Mouse (Mus musculus) gastrocnemius, postnatal 36 days (tissue): Measurements from ENCODE around the gene Fgd6. TPM values are rescaled to one million over a fixed set of nuclear protein-coding genes. Genes with fewer than 3 reads are reported as not detected.

Source experiments
- DNase-seq, 2 experiments: peaks; one replicate each; pipeline ENCODE4 v3.0.0; 2022
- intact Hi-C: fragments of 180-260 bp; cut with DNase I; formaldehyde crosslinking; loops from one replicate; pipeline ENCODE4 v1.15.1; 2025
- total RNA-seq, 2 experiments: library from RNA; stranded (reverse); gene quantifications; 2 replicates each; pipeline ENCODE4 v1.2.3; 2021

The Fgd6 gene
- total RNA-seq, 2 experiments from 2014 or later, result 1.5 to 2.2 TPM

DNA sequence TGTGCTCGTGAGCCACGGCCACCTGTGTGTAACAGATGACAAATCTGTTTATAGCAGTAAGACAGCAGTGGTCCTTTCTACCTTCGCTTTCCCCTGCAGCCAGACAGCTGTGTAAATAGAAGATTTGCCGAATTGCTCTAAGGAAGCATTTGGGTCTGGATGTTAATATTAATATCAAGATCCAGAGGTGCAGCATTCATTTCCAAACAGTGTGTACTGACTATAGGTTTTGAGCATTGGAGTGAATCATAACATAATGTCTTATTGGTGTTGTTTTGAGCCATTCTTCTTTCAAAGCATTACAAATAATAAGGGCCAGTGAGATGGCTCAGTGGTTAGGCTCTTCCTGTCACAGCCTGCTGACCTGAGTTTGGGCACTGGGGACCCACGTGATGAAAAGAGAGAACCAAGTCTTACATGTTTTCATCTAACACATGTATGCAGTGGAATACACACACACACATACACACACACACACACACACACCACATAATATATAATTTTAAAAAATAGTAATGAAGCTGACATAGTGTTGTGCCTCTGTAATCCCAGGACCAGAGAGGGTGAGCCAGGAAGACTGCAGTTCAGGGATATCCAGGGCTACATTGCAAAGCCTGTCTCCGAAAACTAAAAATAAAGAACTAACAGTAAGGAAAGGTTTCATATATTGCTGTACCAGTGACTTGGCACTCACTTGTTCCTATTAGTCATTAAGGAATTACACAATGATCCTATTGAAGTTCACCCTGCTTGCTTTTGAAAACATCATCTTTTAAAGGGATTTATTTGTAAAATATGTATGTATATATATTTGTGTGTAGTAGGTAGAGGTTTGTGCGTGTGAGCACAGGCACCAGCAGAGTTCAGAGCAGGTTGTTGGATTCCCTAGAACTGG lies 2.8 kb downstream of the Fgd6 start:
- no peak for DNase-seq
- intact Hi-C loops, result no loop called here

DNA sequence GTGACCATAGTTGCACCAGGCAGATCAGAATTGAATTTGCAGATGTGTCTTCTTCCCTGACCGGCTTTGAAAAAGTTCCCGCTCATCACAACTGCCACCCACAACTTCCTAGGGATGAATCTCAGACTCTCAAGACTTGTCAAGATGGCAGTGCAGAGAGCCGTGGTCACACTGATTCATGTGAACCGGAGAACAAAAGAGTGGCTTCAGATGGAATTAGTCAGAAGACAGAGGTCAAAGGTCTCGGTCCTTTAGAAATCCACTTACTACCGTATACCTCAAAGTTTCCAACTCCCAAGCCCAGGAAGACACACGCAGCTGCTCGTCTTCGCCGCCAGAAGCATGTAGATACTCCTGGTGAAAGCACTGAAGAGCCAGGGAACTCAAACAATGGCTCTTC lies 8.1 kb downstream of the Fgd6 start:
- no peak for DNase-seq
- intact Hi-C loops, result no loop called here

DNA sequence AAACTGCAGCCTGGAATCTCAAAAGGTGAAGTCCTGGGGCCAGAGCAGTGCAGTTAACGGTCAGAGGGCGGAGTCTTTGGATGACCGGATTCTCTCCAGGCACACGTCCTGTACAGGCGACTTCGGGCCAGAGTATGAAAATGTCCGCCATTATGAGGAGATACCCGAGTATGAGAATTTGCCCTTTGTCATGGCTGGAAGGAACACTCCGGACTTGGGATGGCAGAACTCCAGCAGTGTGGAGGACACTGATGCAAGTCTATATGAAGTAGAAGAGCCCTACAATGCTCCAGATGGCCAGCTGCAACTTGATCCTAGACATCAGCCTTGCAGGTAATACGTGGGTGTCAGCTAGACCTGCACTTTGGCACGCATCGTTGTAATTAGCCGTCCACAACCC lies 9.5 kb downstream of the Fgd6 start:
- no peak for DNase-seq
- intact Hi-C loops, result no loop called here

DNA sequence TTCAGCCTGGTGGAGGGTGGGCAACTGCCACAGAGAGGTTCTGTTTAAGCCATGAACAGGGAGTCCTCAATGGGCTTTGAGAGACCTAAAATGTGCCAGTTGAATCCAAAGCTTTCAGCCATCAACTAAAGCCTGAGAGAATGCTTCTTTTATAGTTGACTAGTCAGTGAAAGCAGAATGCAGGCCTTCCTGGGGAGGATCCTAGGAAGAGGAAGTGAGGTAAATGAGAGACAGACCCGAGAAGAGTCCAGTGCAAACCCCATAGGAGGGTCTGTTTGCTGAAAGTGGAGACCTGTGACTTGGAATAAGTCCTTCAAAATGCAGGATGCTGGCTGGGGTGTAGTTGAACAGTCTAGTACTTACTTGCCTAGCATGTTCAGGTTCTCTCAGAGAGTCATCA lies 11.2 kb downstream of the Fgd6 start:
- intact Hi-C loops, result no loop called here
- DNase-seq, result no peak

DNA sequence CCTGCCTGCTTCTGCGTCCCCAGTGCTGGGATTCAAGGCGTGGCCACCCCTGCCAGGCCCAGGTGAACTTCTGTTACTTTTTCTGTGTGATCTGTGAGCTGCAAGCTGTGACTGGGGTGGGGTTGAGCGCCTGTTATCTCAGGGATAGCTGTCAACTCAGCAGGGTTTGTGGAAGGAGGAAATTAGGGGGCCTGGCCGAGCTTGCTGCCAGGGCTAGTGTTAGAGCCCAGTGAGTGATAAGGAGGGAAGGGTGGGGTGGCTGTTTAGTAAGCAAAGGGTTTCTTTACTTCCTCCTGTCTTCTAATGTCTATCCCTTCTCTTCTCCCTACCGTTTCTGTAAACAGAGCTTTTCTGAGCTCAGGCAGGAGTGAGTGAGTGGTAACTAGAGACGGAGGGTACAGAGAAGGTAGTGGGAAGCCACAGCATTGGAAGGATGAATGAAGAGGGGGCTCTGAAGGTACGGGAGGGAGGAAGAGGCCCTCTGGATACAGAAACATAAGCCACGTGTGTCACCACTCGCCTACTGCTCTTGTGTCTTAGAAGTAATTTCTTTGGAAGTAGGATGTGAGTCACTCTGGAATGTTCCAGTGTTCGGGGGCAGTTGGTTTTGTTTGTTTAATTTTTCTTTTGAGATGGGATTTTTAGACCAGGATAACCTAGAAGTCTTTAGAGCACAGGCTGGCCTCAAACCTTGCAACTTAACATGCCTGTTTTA lies 12.2 kb downstream of the Fgd6 start:
- intact Hi-C loops, result no loop called here
- no peak for DNase-seq

DNA sequence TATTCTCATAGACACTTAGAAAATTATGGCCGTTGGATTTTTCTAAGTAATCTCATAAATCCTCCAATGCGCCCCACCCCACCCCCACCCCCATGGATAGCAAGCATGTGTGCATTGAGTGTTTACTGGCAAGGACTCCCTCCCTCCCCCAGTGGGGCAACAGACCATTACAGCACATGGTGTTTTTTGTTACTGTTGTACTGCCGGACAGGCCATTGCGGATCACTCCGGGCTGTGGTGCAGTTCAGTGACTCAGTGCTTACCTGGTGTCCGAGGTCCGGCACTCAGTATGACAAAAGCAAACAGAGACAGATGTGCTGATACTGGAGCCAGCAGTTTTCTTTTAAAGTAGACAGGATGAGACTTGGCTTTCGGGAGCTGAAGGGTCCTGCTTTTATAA lies 13.3 kb downstream of the Fgd6 start:
- intact Hi-C loops, result no loop called here
- DNase-seq, result no peak

DNA sequence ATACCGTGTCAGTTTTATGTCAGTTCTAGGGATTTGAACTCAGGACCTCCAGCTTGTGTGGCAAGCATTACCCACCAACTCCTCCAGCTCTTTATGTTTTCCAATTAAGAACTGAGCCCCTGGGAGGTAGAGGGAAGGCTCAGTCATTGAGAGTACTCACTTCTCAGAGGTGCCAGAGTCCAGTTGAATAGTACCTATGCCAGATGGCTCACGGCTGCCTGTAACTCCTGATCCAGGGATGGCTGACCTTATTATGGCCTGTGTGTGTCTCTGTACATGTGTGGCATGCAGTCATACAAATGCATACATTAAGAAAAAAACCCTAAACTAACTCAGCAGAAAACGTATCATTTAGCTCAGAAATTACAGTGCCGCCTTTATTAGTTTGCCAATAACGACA lies 14.9 kb downstream of the Fgd6 start:
- intact Hi-C loops, result no loop called here

DNA sequence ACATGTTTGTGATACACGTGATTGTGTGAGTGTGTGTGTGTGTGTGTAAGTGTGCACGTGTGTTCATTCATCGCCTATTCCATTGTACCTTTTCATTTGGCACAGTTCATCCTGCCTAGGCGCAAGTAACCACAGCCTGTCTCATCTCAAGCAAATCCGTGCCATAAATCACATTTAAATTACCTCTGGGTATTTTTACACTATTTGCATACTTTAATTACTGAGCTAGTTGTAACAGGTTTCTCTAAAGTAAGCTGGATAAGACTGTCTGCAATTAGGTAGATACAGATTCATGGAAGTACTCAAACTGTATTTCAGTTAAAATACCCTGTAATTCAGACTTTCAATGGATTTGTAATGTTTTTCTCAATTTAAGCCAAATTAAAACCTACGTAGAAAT lies 20.7 kb downstream of the Fgd6 start:
- intact Hi-C loops, result no loop called here
- no peak for DNase-seq

More for the DNA sequence above, 14.9 kb downstream of the Fgd6 start:
- no peak for DNase-seq

DNA sequence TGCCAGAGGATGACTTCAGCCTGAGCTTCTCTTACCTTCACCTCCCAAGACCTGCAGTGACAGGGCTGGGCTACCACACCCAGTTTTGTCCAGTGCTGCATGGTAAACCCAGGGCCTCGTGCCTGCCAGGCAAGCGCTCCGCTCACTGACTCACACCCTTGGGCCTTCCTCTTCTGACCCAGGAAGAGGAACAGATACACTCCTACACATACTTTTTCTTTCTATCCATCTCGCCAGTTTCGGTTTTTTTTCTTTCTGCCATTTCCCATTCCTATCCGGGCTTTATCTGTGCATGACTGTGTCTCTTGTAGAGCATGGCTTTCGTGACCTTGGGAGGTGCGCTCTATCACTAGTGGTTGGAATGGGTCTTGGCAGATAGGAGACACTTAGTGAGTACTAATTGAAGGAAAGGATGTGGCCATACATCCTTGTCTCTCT lies 23.8 kb downstream of the Fgd6 start:
- no peak for DNase-seq
- intact Hi-C loops, result no loop called here

DNA sequence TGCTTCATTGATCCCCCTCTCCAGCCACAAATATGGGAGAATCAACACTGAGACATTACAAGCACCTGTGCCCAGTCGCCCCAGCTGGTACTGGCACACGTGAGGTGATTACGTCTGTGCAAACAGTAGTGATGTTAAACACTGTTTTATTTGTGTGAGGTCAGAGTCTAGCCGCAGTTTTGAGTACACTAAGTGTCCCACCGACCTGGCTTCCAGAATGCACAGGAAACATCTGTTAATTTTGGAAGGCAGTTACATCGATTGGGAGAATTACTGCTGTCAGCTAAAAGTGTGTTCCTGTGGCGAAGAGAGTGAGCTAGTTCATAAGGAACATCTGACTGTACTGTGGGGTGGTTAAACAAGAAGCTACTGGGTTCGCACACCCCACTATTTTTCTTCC lies 24.4 kb downstream of the Fgd6 start:
- no peak for DNase-seq
- intact Hi-C loops, result no loop called here

DNA sequence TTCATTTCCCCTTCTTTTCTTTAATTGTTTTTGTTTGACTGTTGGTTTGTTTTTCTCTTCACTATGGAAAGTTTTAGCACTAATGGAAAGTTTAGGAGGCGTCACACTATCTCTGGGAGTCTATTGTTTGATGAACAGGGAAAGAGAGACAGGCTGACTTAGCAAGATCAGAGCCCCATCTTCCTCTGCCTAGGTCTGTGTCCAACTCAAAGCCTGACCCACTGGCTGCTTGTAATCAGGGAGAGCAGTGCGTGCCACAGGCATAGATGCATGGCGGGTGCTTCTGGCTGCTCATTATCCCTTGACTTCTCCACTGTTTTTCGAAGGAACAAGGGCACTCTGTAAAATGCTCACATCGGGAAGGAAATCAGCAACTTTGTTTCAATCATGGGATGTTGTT lies 26.6 kb downstream of the Fgd6 start:
- no peak for DNase-seq
- intact Hi-C loops, result no loop called here

DNA sequence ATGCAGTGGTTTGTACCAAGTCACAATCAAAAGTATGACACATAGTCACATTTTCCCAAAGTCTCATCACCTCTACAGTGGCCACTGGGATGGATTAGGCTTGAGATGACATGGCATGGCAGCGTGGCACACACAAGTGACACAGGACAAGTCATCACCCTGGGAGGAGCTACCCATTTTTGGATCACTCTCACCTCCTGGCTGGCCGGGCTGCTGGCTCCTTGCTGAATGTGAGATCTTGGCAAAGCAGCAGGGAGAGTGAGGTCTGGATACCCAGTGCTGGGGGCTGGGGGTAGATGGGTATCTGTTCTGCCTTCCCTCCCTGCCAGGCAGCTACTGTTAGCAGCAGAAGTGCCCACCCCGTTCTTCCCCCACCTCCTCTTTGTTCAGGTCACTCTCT lies 31.1 kb downstream of the Fgd6 start:
- no peak for DNase-seq
- intact Hi-C loops, result no loop called here

DNA sequence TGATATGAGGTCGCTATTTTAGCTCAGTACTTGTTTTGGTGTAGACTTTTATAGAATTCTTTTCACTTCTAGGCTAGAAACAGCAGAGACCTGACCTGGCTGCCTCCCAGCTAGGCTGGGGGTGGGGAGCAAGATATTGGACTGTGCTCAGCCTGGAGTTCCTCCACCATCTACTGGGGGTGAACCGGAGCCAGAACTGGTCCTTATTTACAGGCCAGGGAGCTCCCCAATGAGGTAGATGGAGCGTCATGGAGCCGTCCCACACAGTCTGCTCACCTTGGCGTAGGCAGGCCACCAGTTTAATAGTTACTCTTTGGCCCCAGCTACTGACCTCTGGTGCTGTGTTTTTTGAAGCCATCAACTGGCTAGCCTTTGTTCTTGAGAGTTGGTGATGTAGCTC lies 32.9 kb downstream of the Fgd6 start:
- intact Hi-C loops, result no loop called here
- no peak for DNase-seq

DNA sequence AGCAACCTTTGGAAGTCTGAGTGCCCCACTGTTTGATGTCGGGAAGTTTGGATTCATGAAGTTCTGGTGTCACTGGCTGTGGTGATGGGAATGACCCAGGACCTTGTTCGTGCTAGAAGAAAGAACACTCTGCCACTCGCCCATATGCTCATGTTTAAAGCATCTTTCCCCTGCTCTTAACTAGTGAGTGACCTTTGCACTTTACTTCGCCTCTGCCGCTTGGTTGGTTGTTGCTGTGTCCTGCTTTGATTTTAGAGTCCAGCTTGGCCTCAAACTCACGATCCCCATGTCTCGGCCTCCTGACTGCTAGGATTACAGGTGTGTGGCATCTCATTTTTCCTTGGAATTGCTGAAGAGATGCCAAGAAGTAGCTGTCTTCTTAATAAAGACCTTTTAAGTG lies 35.8 kb downstream of the Fgd6 start:
- intact Hi-C loops, result no loop called here

DNA sequence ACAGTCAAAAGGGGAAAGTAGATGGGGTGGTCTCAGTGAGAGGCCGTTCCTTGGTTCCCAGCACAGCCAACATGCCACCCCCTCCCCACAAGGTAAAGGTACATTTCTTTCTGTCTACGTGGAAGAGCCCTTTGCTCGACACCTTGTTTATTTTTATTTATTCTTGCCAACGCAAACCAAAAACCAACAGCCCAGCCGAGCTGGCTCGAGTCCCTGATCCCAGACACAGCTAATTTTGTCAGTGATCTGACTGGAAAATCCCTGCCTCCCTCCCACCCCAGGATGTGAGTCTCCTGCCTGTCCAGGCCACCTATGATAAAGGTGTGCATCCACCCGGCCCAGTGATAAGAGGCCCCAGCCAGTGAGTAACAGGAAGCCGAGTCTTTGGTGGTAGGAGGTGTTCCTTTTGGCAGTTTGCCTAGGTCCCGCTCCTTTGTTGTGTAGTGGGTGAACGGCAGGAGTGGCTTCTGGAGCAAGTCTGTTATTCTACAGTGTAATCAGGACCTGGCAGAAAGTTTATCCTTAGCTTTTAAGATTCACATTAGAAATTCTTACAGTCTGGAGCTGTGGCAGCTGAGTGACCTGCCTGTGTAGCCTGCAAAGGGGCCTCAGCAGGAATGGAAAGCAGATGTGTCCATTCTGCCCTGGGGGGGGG lies 36.6 kb downstream of the Fgd6 start:
- DNase-seq, result peak in 1 of 2 experiments; percentile 12
- intact Hi-C loops, result no loop called here

More for the DNA sequence above, 35.8 kb downstream of the Fgd6 start:
- no peak for DNase-seq

DNA sequence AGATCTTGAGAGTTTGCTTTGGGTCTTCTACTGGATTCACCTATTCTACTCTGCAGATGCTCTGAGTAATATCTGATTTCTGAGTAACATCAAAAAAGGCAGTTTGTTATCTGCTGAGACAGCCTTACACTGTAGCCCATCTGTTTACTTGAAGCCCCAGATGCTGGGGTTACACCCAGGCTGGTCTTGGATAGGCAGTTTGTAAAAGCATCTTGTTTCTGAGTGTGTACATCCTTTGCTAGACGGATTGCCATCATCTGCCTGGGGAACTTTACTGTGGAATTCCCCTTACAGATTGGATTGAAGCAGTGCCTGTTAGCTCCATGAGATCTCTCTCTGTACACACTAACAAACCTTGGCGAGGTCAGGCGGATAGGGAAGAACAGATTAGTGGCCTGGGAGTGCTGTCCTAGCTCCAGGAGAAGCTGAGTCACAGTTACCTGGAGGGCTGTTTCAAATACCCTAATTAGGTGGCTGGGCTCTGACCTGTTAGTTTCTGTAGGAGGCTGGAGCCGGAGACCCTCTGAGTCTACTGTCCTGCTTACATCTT lies 37.2 kb downstream of the Fgd6 start:
- DNase-seq, result no peak
- intact Hi-C loops, result no loop called here

DNA sequence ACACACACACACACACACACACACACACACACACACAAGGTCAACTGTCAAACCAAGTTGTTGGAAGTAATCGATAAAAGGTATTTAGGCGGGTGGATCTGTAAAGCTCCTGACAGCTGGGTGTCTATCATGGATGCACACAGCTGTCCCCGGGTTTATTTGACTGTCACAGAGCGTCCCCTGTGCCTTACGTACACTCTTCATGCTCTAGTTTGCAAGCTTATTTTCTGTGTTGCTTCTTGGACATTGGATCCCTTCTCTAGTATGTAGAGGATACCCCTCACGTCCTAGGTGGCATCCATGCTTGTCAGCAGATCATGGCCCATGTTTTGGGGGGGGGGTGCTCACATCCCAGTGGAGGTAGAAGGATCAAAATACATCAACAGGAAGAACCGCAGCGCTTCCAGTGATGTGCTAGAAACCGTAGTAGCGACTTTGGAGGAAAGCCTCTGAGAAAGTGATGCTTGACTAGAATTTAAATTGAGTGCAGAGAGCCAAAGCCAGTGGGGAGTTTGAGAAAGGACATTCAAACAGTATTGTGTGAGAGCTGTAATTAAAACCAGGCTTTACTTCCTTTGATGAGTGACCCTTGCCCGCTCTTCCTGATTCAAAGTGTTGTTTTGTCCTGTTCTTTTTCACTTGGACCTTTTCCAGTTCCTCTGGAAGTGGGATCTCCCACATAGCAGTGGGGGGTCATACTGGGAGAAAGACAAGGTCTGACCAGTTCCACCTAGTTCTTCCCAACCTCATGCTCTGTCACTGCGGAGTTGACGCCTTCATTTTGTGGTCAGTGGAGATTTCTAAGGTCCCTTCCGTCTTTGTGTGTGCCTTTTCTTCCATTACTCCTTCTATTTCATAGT lies 41.4 kb downstream of the Fgd6 start:
- intact Hi-C loops, result no loop called here
- no peak for DNase-seq

DNA sequence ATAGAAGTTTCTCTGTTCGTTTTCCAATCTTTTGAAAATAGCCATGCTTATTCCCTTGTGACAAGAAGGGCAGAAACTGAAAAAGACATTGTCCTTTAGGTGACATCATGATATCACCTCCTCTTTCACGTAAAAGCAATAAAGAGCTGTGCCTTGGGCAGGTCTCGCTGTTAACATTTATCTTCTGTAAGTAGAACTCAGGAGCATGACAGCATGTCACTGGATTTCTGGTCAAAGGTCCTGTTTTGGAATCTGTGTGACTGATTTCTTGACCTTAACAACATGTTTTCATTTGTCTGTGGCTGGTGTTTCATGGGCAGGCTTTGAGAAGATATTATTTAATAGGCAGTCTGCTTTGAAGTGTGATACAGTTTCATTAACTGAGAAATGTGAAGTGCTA lies 44.9 kb downstream of the Fgd6 start:
- intact Hi-C loops, result no loop called here
- no peak for DNase-seq

DNA sequence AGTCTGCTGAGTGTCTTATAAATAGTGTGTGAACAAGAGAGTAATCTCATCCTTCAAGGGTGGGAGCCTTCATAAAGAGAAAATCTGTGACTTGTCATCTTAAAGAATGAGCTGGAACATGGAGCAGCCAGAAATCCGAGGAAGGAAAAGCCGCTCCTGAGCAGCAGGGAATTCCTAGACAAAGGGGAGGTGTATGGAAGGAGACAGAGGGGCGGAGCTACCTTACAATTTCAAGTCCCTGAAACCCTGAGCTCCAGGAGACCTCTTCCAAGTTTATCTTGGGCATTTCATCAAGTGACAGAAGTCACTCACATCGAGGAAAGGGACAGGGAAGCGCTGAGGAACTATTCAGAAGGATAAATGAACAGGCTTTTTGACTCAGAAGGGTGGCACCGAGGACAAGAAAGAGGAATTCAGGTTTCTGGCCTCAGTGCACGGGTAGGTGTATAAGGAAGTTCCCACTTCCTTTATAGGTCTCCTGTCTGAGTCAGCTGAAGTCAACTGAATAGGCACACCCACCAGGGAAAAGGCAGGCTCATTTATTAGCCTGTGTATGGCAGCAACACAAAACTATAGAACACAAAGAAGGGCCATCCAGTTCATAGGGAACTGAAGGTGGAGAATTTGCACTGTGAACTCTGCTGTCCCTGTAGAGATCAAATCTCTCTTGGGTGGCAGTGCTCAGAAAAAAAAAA lies 46.4 kb downstream of the Fgd6 start:
- DNase-seq, result no peak
- intact Hi-C loops, result no loop called here

DNA sequence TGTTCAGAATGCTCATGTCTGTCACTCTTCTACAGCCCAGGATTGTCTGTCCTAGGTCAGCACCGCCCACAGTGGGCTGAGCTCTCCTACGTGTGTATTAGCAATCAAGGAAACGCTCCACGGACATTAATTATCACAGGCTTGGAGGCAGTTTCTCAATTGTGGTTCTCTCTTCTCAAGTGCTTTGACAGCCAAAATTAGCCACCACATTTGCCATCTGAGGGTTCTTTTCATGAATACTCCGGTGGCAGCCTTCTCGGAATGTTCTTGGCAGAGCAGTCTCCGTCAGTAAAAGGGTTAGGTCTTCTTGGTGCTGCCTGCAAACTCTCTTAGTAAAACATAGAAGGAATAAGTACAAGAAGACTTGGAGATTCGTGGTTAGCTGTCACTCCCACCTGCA lies 50.5 kb downstream of the Fgd6 start:
- intact Hi-C loops, result no loop called here
- no peak for DNase-seq
